Mouse (Mus musculus) hindbrain, embryonic 11.5 days (tissue): ENCODE measurements around the gene Tmem178. TPM values are rescaled to one million over a fixed set of nuclear protein-coding genes. Genes with fewer than 3 reads are reported as not detected.

ENCODE experiments used
- ATAC-seq: fragments of 200-750 bp; cut with Nextera tagmentation; 2 replicates; pipeline ENCODE4 v1.8.0; 2017; ENCODE audit warnings: mild to moderate bottlenecking, moderate TSS enrichment, moderate library complexity; ENCODE audit not compliant: low FRiP score
- DNase-seq: peaks from one replicate; pipeline ENCODE4 v3.0.0-alpha.2; 2015; ENCODE audit warnings: low spot score
- H3K27ac ChIP-seq: fragments of 300-500 bp; sonication (generic); 2 replicates; pipeline ENCODE4 v1.5.1; 2014; ENCODE audit warnings: mild to moderate bottlenecking, low read depth, low read length
- H3K27me3 ChIP-seq: fragments of 300-500 bp; sonication (generic); 2 replicates; pipeline ENCODE4 v1.6.1; 2014; ENCODE audit warnings: mild to moderate bottlenecking, low read length, moderate library complexity, mixed read lengths; ENCODE audit not compliant: control insufficient read depth, insufficient read depth
- H3K36me3 ChIP-seq: fragments of 300-500 bp; sonication (generic); 2 replicates; pipeline ENCODE4 v1.6.1; 2014; ENCODE audit warnings: mild to moderate bottlenecking, low read length, moderate library complexity, mixed read lengths; ENCODE audit not compliant: control insufficient read depth, insufficient read depth
- H3K4me1 ChIP-seq: fragments of 300-500 bp; sonication (generic); replicated peaks from 2 replicates; pipeline ENCODE4 v1.6.1; 2014; ENCODE audit warnings: low read length, mixed read lengths; ENCODE audit not compliant: control insufficient read depth, insufficient read depth
- H3K4me2 ChIP-seq: fragments of 300-500 bp; sonication (generic); replicated peaks from 2 replicates; pipeline ENCODE4 v1.6.1; 2014; ENCODE audit warnings: mild to moderate bottlenecking, low read depth, low read length
- H3K4me3 ChIP-seq: fragments of 300-500 bp; sonication (generic); 2 replicates; pipeline ENCODE4 v1.5.1; 2014; ENCODE audit warnings: low read depth, low read length
- H3K9ac ChIP-seq: fragments of 300-500 bp; sonication (generic); 2 replicates; pipeline ENCODE4 v1.6.1; 2014; ENCODE audit warnings: low read depth, low read length
- H3K9me3 ChIP-seq: fragments of 300-500 bp; sonication (generic); 2 replicates; pipeline ENCODE4 v1.6.1; 2016; ENCODE audit warnings: low read length; ENCODE audit not compliant: control insufficient read depth
- WGBS: fragments of 180-500 bp; shearing (Covaris S2); extraction: QIAGEN DNeasy Blood & Tissue Kit; methylation state at CpG from one replicate; pipeline ENCODE4 v1.1.7; 2014; 5-methylcytosine and 5-hydroxymethylcytosine counted together
- polyA plus RNA-seq: library from polyadenylated mRNA; unstranded; fragments of >200 nt; fragmentation: Nextera tagmentation; extraction: Ambion mirVana; gene quantifications from 2 replicates; pipeline ENCODE4 v1.2.1, GENCODE M21; 2014

Tmem178 gene
- polyA plus RNA-seq, 1 experiment from 2014 or later, result 19.8 TPM

GRCm38 (mm10) chr17:80970716-80971115 lies 26.3 kb downstream of the Tmem178 start:
- Histone ChIP-seq H3K36me3 (no peaks in the 10 kb centered on the region), H3K27me3 (no peaks in the 10 kb centered on the region), H3K27ac (0 out of 2 replicates have a peak overlapping the region, but pooled peaks have one; percentile 54), H3K9me3 (no peaks in the 10 kb centered on the region), H3K9ac (no peak overlapping the region), H3K4me3 (no peak overlapping the region), H3K4me2 (no peak overlapping the region), H3K4me1 (0 out of 2 replicates have a peak, but pooled peaks cover 5% of the 10 kb centered on the region)
- ATAC-seq (no peak), DNase-seq (no peak)
- WGBS, result 73% methylated on average over 10 of the region's 10 CpGs

GRCm38 (mm10) chr17:80972891-80973290 lies 28.5 kb downstream of the Tmem178 start:
- ATAC-seq, result no peak
- DNase-seq, result no peak
- H3K27ac ChIP-seq, result no peak overlapping the region
- 0 out of 2 replicates have a peak, but pooled peaks cover 5% of the 10 kb centered on the region for H3K4me1 ChIP-seq
- H3K9ac ChIP-seq, result no peak overlapping the region
- H3K4me3 ChIP-seq, result no peak overlapping the region
- no peaks in the 10 kb centered on the region for H3K27me3 ChIP-seq
- WGBS, result 88% methylated on average over 7 of the region's 7 CpGs
- no peaks in the 10 kb centered on the region for H3K9me3 ChIP-seq
- no peaks in the 10 kb centered on the region for H3K36me3 ChIP-seq
- no peak overlapping the region for H3K4me2 ChIP-seq

- no peaks in the 10 kb centered on the region for H3K9me3 ChIP-seq
- H3K27me3 ChIP-seq, result no peaks in the 10 kb centered on the region
- H3K4me3 ChIP-seq, result no peak overlapping the region
- 89% methylated on average over 5 of the region's 5 CpGs for WGBS
- H3K27ac ChIP-seq, result no peak overlapping the region
- DNase-seq, result no peak
- no peak for ATAC-seq
- no peak overlapping the region for H3K9ac ChIP-seq
- H3K4me2 ChIP-seq, result no peak overlapping the region
- H3K36me3 ChIP-seq, result no peaks in the 10 kb centered on the region
- H3K4me1 ChIP-seq, result no peaks in the 10 kb centered on the region
Measured at GRCm38 (mm10) chr17:80977245-80977644, 32.8 kb downstream of the Tmem178 start.

- Histone ChIP-seq H3K36me3 (no peaks in the 10 kb centered on the region), H3K9ac (no peak overlapping the region), H3K27me3 (no peaks in the 10 kb centered on the region), H3K4me2 (no peak overlapping the region), H3K4me3 (no peak overlapping the region), H3K4me1 (no peaks in the 10 kb centered on the region), H3K9me3 (no peaks in the 10 kb centered on the region), H3K27ac (no peak overlapping the region)
- ATAC-seq (no peak), DNase-seq (no peak)
- 82% methylated on average over 10 of the region's 10 CpGs for WGBS
Measured at GRCm38 (mm10) chr17:80980096-80980495, 35.7 kb downstream of the Tmem178 start.

DNA sequence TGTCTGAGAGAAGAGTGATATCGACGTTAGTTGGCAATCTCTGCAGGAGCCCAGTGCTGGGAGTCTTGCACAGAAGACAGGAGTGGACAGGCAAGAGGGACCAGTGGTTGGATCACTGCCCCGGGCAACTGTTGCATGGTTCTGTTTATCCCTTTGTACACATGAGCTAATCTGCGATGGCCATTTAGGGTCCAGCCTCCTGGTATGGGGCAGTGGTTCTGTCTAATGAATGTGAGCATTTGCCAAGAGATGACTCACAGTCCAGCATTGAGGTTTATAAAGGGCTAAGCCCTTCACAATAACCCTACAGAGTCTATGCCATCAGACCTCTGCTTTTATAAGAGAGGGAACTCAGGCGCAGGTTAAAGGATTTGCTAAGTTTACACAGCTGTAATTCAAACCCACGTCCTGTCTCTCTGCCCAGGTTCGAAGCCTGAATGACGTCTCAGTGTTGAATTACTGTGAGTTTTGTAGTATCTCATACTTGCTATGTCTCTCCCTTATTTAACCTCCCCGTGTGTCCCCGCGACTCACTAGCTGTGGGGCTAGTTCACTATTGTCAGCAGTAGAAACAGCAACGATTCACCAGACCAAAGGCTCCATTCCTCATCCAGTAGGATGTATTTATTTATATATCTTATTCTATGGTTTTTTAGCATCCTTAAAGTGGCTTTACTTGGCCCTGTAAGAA lies 37.4 kb downstream of the Tmem178 start:
- WGBS, result 84% methylated on average over 12 of the region's 12 CpGs
- no peaks in the 10 kb centered on the region for H3K27me3 ChIP-seq
- H3K4me3 ChIP-seq, result no peak overlapping the region
- no peaks in the 10 kb centered on the region for H3K4me1 ChIP-seq
- no peak for DNase-seq
- peak; percentile 37; the same call in 1 of the 2 replicates for ATAC-seq
- no peak overlapping the region for H3K9ac ChIP-seq
- H3K4me2 ChIP-seq, result no peak overlapping the region
- H3K27ac ChIP-seq, result 0 out of 2 replicates have a peak overlapping the region, but pooled peaks have one; percentile 34
- H3K36me3 ChIP-seq, result no peaks in the 10 kb centered on the region
- H3K9me3 ChIP-seq, result no peaks in the 10 kb centered on the region

- ATAC-seq (peak; percentile 69), DNase-seq (peak; percentile 83)
- WGBS, result 16% methylated on average over 8 of the region's 8 CpGs
- H3K4me2 ChIP-seq, result no peak overlapping the region
- H3K36me3 ChIP-seq, result no peaks in the 10 kb centered on the region
- H3K4me1 ChIP-seq, result no peaks in the 10 kb centered on the region
- H3K27ac ChIP-seq, result 0 out of 2 replicates have a peak overlapping the region, but pooled peaks have one; percentile 34
- no peaks in the 10 kb centered on the region for H3K9me3 ChIP-seq
- H3K9ac ChIP-seq, result no peak overlapping the region
- no peaks in the 10 kb centered on the region for H3K27me3 ChIP-seq
- H3K4me3 ChIP-seq, result no peak overlapping the region
Measured at GRCm38 (mm10) chr17:80982412-80982787, 38.0 kb downstream of the Tmem178 start.

GRCm38 (mm10) chr17:80982976-80983375 lies 38.5 kb downstream of the Tmem178 start:
- ATAC-seq (peak; percentile 33; the same call in 1 of the 2 replicates), DNase-seq (no peak)
- Histone ChIP-seq H3K4me1 (no peaks in the 10 kb centered on the region), H3K9ac (no peak overlapping the region), H3K9me3 (no peaks in the 10 kb centered on the region), H3K27ac (no peak overlapping the region), H3K36me3 (no peaks in the 10 kb centered on the region), H3K4me3 (no peak overlapping the region), H3K4me2 (no peak overlapping the region), H3K27me3 (no peaks in the 10 kb centered on the region)
- WGBS, result 87% methylated on average over 10 of the region's 10 CpGs

GRCm38 (mm10) chr17:80991535-80992127 lies 47.2 kb downstream of the Tmem178 start:
- Histone ChIP-seq H3K36me3 (no peaks in the 10 kb centered on the region), H3K4me3 (no peak overlapping the region), H3K9ac (no peak overlapping the region), H3K27ac (no peak overlapping the region), H3K27me3 (no peaks in the 10 kb centered on the region), H3K9me3 (no peaks in the 10 kb centered on the region), H3K4me2 (no peak overlapping the region), H3K4me1 (no peaks in the 10 kb centered on the region)
- ATAC-seq, result no peak
- 83% methylated on average over 8 of the region's 8 CpGs for WGBS
- no peak for DNase-seq

GRCm38 (mm10) chr17:80997226-80997625 lies 52.8 kb downstream of the Tmem178 start:
- WGBS, result 72% methylated on average over 2 of the region's 2 CpGs
- H3K9me3 ChIP-seq, result no peaks in the 10 kb centered on the region
- ATAC-seq, result no peak
- H3K9ac ChIP-seq, result no peak overlapping the region
- no peak for DNase-seq
- H3K4me1 ChIP-seq, result no peaks in the 10 kb centered on the region
- no peak overlapping the region for H3K4me3 ChIP-seq
- no peak overlapping the region for H3K27ac ChIP-seq
- H3K27me3 ChIP-seq, result no peaks in the 10 kb centered on the region
- H3K4me2 ChIP-seq, result no peak overlapping the region
- H3K36me3 ChIP-seq, result no peaks in the 10 kb centered on the region
